Mouse (Mus musculus) cerebellum, postnatal 10 days (tissue): Measurements from ENCODE around the gene Baz2b.

Experiments used
- DNase-seq, 2 experiments: peaks; one replicate each; pipeline ENCODE4 v3.0.0; 2021; ENCODE audit warnings: mixed read lengths in 2 of 2

Baz2b gene

GRCm38 (mm10) chr2:60209703-60210651, at the start of gene Baz2b, which contains the start of gene March7:
TSS of gene Baz2b (minus strand) at chr2:60209839.
TSS of gene March7 (plus strand) at chr2:60209887.
- peak; percentile 96 for DNase-seq

- DNase-seq = no peak
Measured at GRCm38 (mm10) chr2:60259186-60259585, 49.5 kb upstream of the Baz2b start.

- DNase-seq = no peak
Measured at GRCm38 (mm10) chr2:60256751-60257150, 47.1 kb upstream of the Baz2b start.

- no peak for DNase-seq
Measured at GRCm38 (mm10) chr2:60253506-60253905, 43.9 kb upstream of the Baz2b start.

- no peak for DNase-seq
Measured at GRCm38 (mm10) chr2:60252782-60253181, 43.1 kb upstream of the Baz2b start.

GRCm38 (mm10) chr2:60234506-60234905, 24.9 kb upstream of the Baz2b start:
- peak in 1 of 2 experiments; percentile 18 for DNase-seq

- DNase-seq = no peak
Measured at GRCm38 (mm10) chr2:60233147-60233546, 23.5 kb upstream of the Baz2b start.

- no peak for DNase-seq
Measured at GRCm38 (mm10) chr2:60230361-60230760, 20.7 kb upstream of the Baz2b start.

GRCm38 (mm10) chr2:60228470-60228869, 18.8 kb upstream of the Baz2b start:
- DNase-seq = no peak

GRCm38 (mm10) chr2:60223489-60223888, 13.8 kb upstream of the Baz2b start:
- DNase-seq = no peak

GRCm38 (mm10) chr2:60221954-60222353, 12.3 kb upstream of the Baz2b start:
- no peak for DNase-seq

GRCm38 (mm10) chr2:60221236-60221635, 11.6 kb upstream of the Baz2b start:
- DNase-seq = peak; percentile 25 to 33

GRCm38 (mm10) chr2:60217620-60218019, 8.0 kb upstream of the Baz2b start:
- DNase-seq = no peak

GRCm38 (mm10) chr2:60216547-60217153, 7.0 kb upstream of the Baz2b start:
- DNase-seq = no peak

- DNase-seq = no peak
Measured at GRCm38 (mm10) chr2:60214683-60215082, 5.0 kb upstream of the Baz2b start.

- no peak for DNase-seq
Measured at GRCm38 (mm10) chr2:60212488-60212887, 2.8 kb upstream of the Baz2b start.

GRCm38 (mm10) chr2:60210821-60211220, 1.2 kb upstream of the Baz2b start:
- peak in 1 of 2 experiments; percentile 17 for DNase-seq

GRCm38 (mm10) chr2:60209122-60209611, 472 bp downstream of the Baz2b start:
- peak; percentile 76 to 77 for DNase-seq

- no peak for DNase-seq
Measured at GRCm38 (mm10) chr2:60205795-60206194, 3.8 kb downstream of the Baz2b start.

GRCm38 (mm10) chr2:60204162-60204561, 5.5 kb downstream of the Baz2b start:
- DNase-seq = no peak

- DNase-seq = no peak
Measured at GRCm38 (mm10) chr2:60203733-60204132, 5.9 kb downstream of the Baz2b start.

- no peak for DNase-seq
Measured at GRCm38 (mm10) chr2:60202900-60203530, 6.6 kb downstream of the Baz2b start.

- peak; percentile 76 for DNase-seq
Measured at GRCm38 (mm10) chr2:60200667-60201066, 9.0 kb downstream of the Baz2b start.
